Mouse (Mus musculus) lung, adult 2 months (tissue): ENCODE data around the gene Prdx2. TPM values are rescaled to one million over a fixed set of nuclear protein-coding genes. Genes with fewer than 3 reads are reported as not detected.

Experiments used
- DNase-seq: peaks from one replicate; pipeline ENCODE4 v3.0.0; 2022
- H3K4me1 ChIP-seq: fragments of 200-500 bp; 2 replicates; pipeline ENCODE4 v1.6.1; 2011; ENCODE audit warnings: low read length; ENCODE audit not compliant: control insufficient read depth, insufficient read depth
- H3K4me3 ChIP-seq: fragments of 200-500 bp; replicated peaks from 2 replicates; pipeline ENCODE3; 2011; ENCODE audit warnings: low read depth, mild to moderate bottlenecking, control low read depth, low read length; ENCODE audit errors: extremely low read depth
- CTCF ChIP-seq: fragments of 200-500 bp; IDR thresholded peaks from 2 replicates; pipeline ENCODE4 v1.5.1; 2011; ENCODE audit warnings: mild to moderate bottlenecking, low read length, control low read depth; ENCODE audit not compliant: insufficient read depth
- POLR2A ChIP-seq: fragments of 200-500 bp; IDR thresholded peaks from 2 replicates; pipeline ENCODE4 v1.6.1; 2011; ENCODE audit warnings: low read depth, mild to moderate bottlenecking, control low read depth, low read length, borderline replicate concordance; ENCODE audit errors: extremely low read depth
- WGBS: fragments of 180-500 bp; shearing (Covaris S2); methylation state at CpG from one replicate; pipeline ENCODE4 v1.1.7; 2018; 5-methylcytosine and 5-hydroxymethylcytosine counted together
- polyA plus RNA-seq: library from polyadenylated mRNA; depleted of rRNA; stranded (reverse); fragments of >200 nt; gene quantifications from 2 replicates; pipeline ENCODE4 v1.2.3, GENCODE M21; 2012

Prdx2 gene
- polyA plus RNA-seq, 1 experiment: 117 TPM

DNA sequence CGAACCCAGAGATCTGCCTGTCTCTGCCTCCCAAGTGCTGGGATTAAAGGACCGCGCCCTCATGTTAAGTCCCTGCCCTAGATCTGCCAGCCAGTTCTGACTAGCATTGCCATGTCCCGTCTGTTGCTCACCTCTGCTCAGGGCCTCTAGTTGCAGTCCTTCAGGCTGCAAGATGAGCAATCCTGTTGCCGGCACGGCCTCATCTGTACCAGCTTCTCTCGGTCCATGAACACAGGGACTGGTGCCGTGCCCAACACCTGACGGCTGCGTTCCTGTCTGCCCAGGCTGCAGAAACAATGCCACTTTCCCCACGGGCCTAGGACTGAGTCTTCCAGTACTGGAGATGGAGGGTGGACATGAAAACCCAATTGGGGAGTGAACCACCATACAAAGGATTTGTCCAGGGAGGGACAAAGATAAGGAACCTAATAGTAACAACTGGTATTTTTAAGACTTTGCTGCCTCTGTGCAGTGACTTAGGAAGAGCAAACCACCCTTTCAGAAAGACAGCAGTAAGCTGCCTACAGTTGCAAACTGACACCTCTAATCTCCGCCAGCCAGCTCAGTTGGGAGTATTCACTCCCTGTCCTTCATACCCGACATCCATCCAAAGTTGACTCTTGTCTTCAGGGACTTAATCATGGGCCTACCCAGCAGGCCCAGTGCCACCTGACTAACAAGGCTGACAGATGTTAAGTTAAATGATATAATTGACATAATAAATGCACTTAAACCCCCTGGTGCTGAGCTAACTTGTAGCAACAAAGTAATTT, 1.7 kb upstream of the Prdx2 start:
- peaks cover 9% of the 10 kb centered on the region for H3K4me1 ChIP-seq
- 93% methylated on average over 13 of the region's 13 CpGs for WGBS
- TF ChIP-seq POLR2A (no peak), CTCF (no peak)
- no peak overlapping the region for H3K4me3 ChIP-seq
- DNase-seq: no peak

DNA sequence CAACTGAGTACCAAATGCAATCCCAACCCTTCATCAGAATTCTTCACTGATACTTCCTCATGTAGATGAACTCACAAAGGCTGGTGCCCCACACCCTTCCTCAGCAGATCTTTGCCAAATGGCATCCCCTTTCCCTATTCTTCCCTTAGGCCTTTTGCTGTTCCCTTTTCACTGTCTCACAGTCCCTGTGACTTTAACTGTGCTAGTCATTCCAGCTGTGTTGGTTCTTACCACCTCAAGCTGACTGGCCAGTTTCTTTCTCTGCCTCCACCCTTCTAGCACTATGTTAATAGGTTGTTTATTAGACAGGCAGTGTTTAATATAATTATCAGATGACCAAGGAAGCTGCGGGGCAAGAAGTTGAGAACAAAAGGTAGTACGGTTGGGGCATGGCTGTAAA, 737 bp upstream of the Prdx2 start:
- TF ChIP-seq POLR2A: no peak
- TF ChIP-seq CTCF: no peak
- H3K4me1 ChIP-seq: peaks cover 9% of the 10 kb centered on the region
- no peak for DNase-seq
- H3K4me3 ChIP-seq: no peak overlapping the region
- 7% methylated on average over 2 of the region's 2 CpGs for WGBS

DNA sequence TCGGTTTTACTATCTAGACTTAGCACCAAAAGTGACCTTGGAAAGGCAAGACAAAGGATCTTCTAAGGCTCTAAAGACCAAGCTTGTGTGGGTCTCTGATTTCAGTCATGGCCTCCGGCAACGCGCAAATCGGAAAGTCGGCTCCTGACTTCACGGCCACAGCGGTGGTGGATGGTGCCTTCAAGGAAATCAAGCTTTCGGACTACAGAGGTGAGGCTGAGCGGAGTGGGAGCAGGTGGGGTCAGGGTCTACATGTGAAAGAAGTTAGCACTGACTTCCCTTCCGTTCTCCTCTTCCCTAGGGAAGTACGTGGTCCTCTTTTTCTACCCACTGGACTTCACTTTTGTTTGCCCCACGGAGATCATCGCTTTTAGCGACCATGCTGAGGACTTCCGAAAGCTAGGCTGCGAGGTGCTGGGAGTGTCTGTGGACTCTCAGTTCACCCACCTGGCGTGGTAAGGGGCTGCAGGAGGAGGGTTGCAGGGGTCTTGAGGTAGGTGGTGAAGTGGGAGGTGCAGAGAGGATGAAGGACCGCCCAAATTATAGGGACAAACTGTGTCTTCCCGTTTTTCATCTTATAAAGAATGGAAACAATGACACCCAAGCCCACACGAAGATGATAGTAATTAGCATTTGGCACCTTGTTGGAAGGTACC, 876 bp downstream of the Prdx2 start:
- TF ChIP-seq CTCF: no peak
- TF ChIP-seq POLR2A: no peak
- WGBS: 6% methylated on average over 21 of the region's 21 CpGs
- peaks cover 8% of the 10 kb centered on the region for H3K4me1 ChIP-seq
- no peak for DNase-seq
- peak overlapping the region; percentile 90 for H3K4me3 ChIP-seq

DNA sequence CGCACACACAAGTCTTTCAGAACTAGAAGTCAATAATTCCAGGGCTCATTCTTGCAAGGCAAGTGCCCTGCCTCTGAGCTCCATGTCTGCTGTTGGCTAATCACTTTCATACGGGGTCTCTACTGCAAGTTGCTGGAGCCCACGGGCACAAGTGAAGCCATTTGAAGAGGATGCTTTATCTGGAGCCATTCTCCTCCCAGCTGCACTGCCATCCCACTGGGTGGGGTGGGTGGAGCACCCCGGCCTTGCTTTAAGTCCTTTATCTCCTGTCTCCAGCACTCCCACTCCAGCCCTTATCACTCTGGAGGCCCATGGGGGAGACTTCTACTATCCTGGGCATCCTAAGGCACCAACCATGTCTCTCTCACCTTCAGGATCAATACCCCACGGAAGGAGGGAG, 1.5 kb downstream of the Prdx2 start:
- TF ChIP-seq POLR2A: no peak
- TF ChIP-seq CTCF: no peak
- no peak overlapping the region for H3K4me3 ChIP-seq
- 62% methylated on average over 5 of the region's 5 CpGs for WGBS
- peaks cover 12% of the 10 kb centered on the region for H3K4me1 ChIP-seq
- no peak for DNase-seq

DNA sequence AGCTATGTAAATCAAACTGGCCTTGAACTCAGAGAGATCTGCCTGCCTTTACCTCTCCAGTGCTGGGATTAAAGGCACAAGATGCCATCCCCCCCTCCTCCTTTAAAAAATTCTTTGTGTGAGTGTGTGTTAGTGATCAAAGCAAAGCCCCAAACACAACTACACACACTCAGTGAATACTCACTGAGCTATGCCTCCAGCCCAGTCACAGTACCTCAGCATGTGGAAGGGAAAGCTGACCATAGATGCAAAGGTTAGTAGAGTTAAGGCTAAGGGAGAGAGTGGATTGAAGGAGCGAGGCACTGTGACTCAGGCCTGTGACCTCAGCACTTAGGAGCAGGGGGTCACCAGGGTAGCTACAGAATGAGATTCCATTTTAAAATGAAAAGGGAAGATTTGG, 3.7 kb downstream of the Prdx2 start:
- TF ChIP-seq POLR2A (no peak), CTCF (no peak)
- Histone ChIP-seq H3K4me3 (no peak overlapping the region), H3K4me1 (peaks cover 11% of the 10 kb centered on the region)
- no peak for DNase-seq
- WGBS: 96% methylated on average over 1 of the region's 1 CpGs

DNA sequence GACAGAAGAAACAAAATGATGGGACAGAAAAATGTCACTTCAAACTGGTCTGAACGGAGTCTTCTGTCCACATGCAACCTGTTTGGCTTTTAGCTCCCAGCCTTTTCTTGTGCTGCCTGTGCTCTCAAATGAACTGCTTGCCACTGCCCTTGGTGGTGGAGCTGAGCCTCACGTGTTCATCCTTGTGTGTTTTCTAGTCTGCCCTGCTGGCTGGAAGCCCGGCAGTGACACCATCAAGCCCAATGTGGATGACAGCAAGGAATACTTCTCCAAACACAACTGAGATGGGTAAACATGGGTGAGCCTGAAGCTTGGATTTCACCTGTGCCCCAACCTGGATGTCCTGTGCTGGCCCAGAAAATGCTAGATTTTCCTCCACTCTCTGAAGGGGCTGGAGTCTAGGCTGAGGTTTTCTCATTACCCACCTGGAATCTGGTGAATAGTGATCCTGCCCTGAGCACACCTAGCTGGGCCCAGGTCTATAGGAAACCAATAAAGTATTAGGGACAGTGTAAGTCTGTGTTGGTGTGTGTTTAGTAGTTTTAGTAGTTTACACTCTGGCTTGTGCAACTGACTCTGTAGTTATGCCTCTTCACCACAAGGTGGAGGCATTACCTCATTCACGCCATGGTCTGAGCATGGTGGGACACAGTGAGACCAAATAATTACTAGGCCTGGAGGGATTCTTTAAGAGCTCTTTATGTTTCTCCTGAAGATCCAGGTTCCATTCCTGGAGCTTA, 4.6 kb downstream of the Prdx2 start:
- DNase-seq: peak; percentile 54
- Histone ChIP-seq H3K4me3 (no peak overlapping the region), H3K4me1 (peaks cover 14% of the 10 kb centered on the region)
- 47% methylated on average over 4 of the region's 4 CpGs for WGBS
- peak; percentile 77 for TF ChIP-seq CTCF
- no peak for TF ChIP-seq POLR2A

DNA sequence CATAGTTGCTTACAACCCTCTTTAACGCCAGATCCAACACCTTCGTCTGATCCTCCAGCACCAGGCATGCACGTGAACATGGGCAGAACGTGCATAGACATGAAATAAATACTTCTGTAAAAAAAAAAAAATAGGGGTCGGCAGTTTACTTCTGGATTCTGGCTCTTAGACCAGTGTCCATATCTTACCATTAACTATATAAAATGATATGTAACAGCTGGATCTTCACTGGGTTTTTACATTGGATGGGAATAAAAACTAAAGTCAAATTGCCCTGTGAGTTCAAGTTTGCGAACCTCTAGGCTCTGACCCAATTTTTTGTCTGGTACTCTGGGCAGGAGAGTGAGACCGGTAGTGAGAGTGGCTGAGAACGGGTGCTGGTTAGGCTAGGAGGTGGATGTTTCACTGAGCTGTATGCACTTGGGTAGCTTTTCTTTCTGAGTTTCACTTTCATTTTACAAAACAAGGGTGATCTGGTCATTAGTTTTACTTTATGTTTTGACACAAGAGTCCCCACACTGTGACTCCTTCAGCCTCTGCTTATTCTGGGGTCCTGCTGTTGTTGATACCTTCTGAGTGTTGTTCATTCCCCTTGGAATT, 5.3 kb downstream of the Prdx2 start:
- Histone ChIP-seq H3K4me3 (no peak overlapping the region), H3K4me1 (peaks cover 16% of the 10 kb centered on the region)
- no peak for DNase-seq
- no peak for TF ChIP-seq POLR2A
- TF ChIP-seq CTCF: no peak
- WGBS: 65% methylated on average over 8 of the region's 8 CpGs

DNA sequence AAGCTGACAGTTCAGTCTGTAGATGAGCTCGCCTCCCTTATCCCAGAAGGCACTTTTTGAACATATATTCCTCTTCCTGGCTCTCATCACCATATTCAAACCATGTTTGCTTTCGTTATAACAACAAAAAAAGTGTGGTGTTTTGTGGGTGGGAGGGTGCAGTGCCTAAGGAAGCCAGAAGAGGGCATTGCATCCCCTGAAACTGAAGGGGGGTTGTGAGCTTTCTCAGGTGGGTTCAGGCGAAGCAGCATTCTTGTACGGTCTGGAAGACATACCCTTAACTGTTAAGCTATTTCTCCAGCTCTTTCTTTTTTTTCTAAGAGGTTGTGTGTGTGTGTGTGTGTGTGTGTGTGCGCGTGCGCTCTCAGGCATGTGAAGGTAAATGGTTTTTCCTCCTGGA, 6.0 kb downstream of the Prdx2 start:
- WGBS: 29% methylated on average over 7 of the region's 7 CpGs
- peak; percentile 71 for DNase-seq
- TF ChIP-seq POLR2A (no peak), CTCF (peak; percentile 86)
- Histone ChIP-seq H3K4me3 (no peak overlapping the region), H3K4me1 (peaks cover 15% of the 10 kb centered on the region)

DNA sequence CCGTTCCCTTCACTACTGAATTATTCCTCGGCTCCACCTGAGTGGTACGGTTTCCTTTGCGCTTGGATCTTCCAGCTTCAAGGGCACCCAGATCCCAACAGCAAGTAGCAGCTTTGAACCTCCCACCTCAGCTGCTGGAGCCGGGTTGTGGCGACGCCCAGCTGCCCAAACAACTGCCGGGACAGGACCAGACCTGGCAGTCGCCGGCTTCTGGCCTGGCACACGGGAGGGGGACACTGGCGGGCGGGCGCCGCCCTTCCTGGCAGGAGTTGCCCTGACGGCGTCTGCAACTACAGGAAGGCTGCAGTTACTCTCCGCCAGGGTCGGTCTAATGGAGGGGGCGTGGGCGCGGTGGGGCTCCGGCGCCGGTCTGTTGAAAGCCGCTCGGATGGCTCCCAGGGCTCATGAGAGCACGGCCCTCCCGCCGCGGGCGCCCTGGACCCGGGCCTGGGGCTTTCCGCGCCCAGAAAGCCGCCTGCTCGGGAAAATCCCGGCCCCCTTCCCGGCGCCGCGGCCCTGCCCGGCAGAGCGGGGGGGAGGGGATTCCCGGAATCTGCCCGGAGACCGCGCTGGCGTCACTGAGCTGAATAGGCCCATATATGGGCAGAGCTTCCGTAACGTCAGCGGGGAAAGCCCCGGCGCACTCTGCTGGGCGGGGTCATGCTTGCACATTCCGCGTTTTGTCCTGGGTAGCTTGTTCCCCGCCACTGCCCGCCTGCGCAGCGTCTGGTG, 6.8 kb downstream of the Prdx2 start:
- H3K4me3 ChIP-seq: peak overlapping the region; percentile 71
- peak; percentile 97 for DNase-seq
- peaks cover 23% of the 10 kb centered on the region for H3K4me1 ChIP-seq
- TF ChIP-seq POLR2A: peak; percentile 97
- no peak for TF ChIP-seq CTCF
- WGBS: 1% methylated on average over 56 of the region's 61 CpGs
